Mouse (Mus musculus): ENCODE measurements around the gene Vti1a. TPM values are rescaled to one million over a fixed set of nuclear protein-coding genes. Genes with fewer than 3 reads are reported as not detected.

The Vti1a gene
- 34.7 and 35.0 TPM in 2 replicates for polyA plus RNA-seq (2012; rRNA removed)

DNA sequence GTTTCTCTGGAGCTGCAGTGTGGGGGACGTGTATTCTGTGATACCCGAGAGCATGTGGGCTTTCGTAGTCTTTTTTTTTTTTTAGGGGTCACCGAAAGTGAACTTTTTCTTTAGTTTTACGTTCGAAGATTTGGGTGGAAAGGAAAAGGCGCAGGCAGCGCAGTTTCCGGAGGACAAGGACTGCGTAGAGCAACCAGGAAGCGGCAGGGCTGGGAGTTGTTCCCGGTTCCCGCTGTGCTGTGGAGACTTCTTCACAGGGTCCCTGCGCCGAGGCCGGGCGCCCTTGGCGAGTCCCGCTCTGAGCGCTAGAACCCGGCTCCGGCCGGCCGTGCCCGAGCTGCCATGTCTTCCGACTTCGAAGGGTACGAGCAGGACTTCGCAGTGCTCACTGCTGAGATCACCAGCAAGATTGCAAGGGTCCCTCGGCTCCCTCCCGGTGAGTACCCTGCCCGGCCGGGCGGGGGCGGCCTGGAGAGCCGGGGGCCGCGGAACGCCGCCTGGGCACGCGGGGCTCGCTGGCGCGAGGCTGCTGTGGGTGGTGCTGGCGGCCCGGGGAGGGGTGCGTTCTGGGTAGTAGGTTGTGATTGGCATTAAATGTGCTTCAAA lies at the start of gene Vti1a:
TSS of gene Vti1a (plus strand) at position 187 of the 606 bp plus-strand sequence.
- Histone ChIP-seq H3K27ac (ENCODE audit: insufficient read depth, low read length) (peak within 1 kb of the TSS; percentile 82), H3K27me3 (ENCODE audit: control insufficient read depth, insufficient read depth, low read length) (no peaks in the 10 kb centered on the region), H3K4me1 (ENCODE audit: control insufficient read depth, insufficient read depth, low read length) (no peaks in the 10 kb centered on the region; the same call in 1 of the 2 replicates), H3K4me3 (replicated peaks; ENCODE audit: insufficient read depth, low read depth, low read length) (peak within 1 kb of the TSS; percentile 98)
- under 1% methylated on average over 48 of the region's 48 CpGs for WGBS
- peak; percentile 90 to 94 for DNase-seq
- TF ChIP-seq CTCF (IDR thresholded peaks at IDR 0.05; ENCODE audit: borderline replicate concordance, insufficient read depth, low read depth, low read length) (peak; percentile 33; the same call in 1 of the 2 replicates), POLR2A (IDR thresholded peaks at IDR 0.05; ENCODE audit: borderline replicate concordance, insufficient read depth, low read length) (peak; percentile 26; the same call in 1 of the 2 replicates)

DNA sequence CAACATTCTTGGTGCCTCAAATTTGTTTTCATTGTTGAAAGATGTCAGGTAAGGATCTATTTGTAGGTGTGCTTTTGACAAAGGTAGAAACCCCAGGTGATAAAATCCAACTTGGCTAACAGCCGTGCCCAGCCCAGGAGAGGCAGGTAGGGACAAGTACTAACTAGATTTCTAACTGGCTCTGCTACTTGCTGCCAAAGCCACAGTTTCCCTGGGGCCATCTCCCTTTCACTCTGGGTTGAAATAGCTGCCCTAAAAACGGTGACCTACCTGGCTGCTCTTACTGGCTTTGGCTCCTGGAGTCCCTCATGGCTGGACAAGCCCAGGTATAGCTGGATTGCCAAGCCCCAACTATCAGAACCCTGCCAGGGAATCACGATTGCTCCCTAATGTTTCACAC lies 49.3 kb upstream of the Vti1a start:
- WGBS: 47% methylated on average over 3 of the region's 3 CpGs
- Histone ChIP-seq H3K4me3 (replicated peaks; ENCODE audit: insufficient read depth, low read depth, low read length) (no peak overlapping the region), H3K27me3 (ENCODE audit: control insufficient read depth, insufficient read depth, low read length) (no peaks in the 10 kb centered on the region), H3K4me1 (ENCODE audit: control insufficient read depth, insufficient read depth, low read length) (no peaks in the 10 kb centered on the region; the same call in 1 of the 2 replicates), H3K27ac (ENCODE audit: insufficient read depth, low read length) (no peak overlapping the region)
- TF ChIP-seq POLR2A (IDR thresholded peaks at IDR 0.05; ENCODE audit: borderline replicate concordance, insufficient read depth, low read length): no peak
- no peak for TF ChIP-seq CTCF (IDR thresholded peaks at IDR 0.05; ENCODE audit: borderline replicate concordance, insufficient read depth, low read depth, low read length)
- peak in 1 of 2 experiments; percentile 14 for DNase-seq

DNA sequence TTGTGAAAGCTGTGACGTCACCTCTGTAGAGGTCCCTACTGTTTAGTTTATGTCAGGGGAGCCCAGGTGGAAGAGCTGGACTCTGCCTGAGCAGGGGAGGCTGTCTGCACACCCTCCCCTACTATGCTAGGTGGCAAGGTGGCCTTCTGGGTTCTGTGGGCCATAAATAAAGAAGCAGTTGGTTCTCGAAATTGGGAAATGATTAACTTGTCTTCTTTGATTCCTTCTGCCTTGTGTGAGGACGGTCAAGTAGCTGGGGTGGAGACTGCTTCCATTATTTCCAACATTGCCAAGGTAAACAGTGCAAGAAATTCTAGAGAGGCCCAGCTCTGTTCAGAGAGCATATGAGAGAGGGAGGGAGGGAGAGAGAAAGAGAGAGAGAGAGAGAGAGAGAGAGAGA lies 47.9 kb upstream of the Vti1a start:
- H3K27me3 ChIP-seq (ENCODE audit: control insufficient read depth, insufficient read depth, low read length): no peaks in the 10 kb centered on the region
- H3K4me1 ChIP-seq (ENCODE audit: control insufficient read depth, insufficient read depth, low read length): no peaks in the 10 kb centered on the region; the same call in 1 of the 2 replicates
- DNase-seq: no peak
- no peak overlapping the region for H3K27ac ChIP-seq (ENCODE audit: insufficient read depth, low read length)
- 76% methylated on average over 3 of the region's 3 CpGs for WGBS
- H3K4me3 ChIP-seq (replicated peaks; ENCODE audit: insufficient read depth, low read depth, low read length): no peak overlapping the region
- TF ChIP-seq CTCF (IDR thresholded peaks at IDR 0.05; ENCODE audit: borderline replicate concordance, insufficient read depth, low read depth, low read length) (no peak), POLR2A (IDR thresholded peaks at IDR 0.05; ENCODE audit: borderline replicate concordance, insufficient read depth, low read length) (no peak)

DNA sequence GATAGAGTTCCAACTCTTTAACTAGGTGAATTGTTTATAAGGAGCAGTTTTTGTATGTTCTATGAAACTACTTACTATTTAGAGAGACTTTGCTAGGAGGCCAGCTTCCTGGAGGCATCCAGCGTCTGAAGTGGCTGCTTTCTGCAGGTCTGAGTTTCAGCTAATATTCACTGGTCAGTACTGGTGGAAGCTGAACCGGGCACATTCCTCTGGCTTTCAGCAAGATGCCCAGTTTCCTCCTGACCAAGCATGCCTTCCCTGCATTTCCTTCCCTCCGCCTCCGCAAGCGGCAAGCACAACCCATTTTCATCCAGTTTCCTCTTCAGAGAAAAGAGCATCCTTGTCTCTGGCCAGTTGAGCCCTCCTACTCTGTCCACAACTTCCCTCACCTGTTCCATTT lies 47.0 kb upstream of the Vti1a start:
- no peak for TF ChIP-seq CTCF (IDR thresholded peaks at IDR 0.05; ENCODE audit: borderline replicate concordance, insufficient read depth, low read depth, low read length)
- TF ChIP-seq POLR2A (IDR thresholded peaks at IDR 0.05; ENCODE audit: borderline replicate concordance, insufficient read depth, low read length): no peak
- WGBS: 90% methylated on average over 5 of the region's 5 CpGs

DNA sequence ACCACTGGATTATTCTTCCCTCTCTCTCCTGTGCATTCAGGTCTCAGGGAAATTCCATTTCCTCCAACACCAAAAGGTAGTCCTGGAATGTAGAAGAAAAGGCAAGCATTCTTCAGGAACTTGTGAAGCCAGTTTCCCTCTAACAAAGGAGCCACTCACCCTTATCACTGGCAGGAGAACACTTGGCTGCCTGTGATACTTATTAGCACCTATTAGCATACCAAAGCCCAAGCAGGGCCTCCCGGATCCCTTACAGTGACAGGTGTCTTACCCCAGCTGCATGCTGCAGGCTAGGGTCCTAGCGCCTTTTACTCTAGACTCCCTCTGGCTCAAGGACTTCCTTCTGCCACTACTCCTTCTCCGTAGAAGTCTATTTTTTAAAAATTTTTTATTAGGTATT lies 44.6 kb upstream of the Vti1a start:
- no peaks in the 10 kb centered on the region for H3K27me3 ChIP-seq (ENCODE audit: control insufficient read depth, insufficient read depth, low read length)
- 43% methylated on average over 3 of the region's 3 CpGs for WGBS
- H3K27ac ChIP-seq (ENCODE audit: insufficient read depth, low read length): no peak overlapping the region
- no peak for DNase-seq
- H3K4me3 ChIP-seq (replicated peaks; ENCODE audit: insufficient read depth, low read depth, low read length): no peak overlapping the region
- H3K4me1 ChIP-seq (ENCODE audit: control insufficient read depth, insufficient read depth, low read length): no peaks in the 10 kb centered on the region
- TF ChIP-seq CTCF (IDR thresholded peaks at IDR 0.05; ENCODE audit: borderline replicate concordance, insufficient read depth, low read depth, low read length) (no peak), POLR2A (IDR thresholded peaks at IDR 0.05; ENCODE audit: borderline replicate concordance, insufficient read depth, low read length) (no peak)

More for the DNA sequence above, 47.0 kb upstream of the Vti1a start:
- Histone ChIP-seq H3K4me3 (replicated peaks; ENCODE audit: insufficient read depth, low read depth, low read length) (no peak overlapping the region), H3K27ac (ENCODE audit: insufficient read depth, low read length) (no peak overlapping the region), H3K27me3 (ENCODE audit: control insufficient read depth, insufficient read depth, low read length) (no peaks in the 10 kb centered on the region), H3K4me1 (ENCODE audit: control insufficient read depth, insufficient read depth, low read length) (no peaks in the 10 kb centered on the region; the same call in 1 of the 2 replicates)
- DNase-seq: no peak

DNA sequence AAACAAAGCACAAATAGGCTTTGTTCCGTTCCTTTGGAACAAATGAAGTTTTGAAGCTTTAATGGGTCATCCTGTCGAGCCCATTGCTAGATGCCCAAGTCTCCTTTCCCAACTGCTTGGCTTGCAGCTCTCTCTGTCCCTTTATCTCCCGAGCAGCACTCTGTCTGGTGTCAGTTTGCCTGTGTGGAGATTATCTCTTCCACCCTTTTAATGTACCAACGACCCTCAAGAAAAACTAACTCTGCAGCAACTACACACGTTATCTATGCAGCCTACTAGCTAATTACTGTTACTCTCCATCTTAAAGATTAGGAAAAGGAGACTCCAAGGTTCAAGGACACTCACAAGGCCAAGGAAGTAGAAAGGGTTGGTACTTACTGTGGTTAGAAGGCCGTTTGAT lies 42.8 kb upstream of the Vti1a start:
- H3K27ac ChIP-seq (ENCODE audit: insufficient read depth, low read length): no peak overlapping the region
- H3K4me3 ChIP-seq (replicated peaks; ENCODE audit: insufficient read depth, low read depth, low read length): no peak overlapping the region
- no peak for DNase-seq
- no peak for TF ChIP-seq POLR2A (IDR thresholded peaks at IDR 0.05; ENCODE audit: borderline replicate concordance, insufficient read depth, low read length)
- TF ChIP-seq CTCF (IDR thresholded peaks at IDR 0.05; ENCODE audit: borderline replicate concordance, insufficient read depth, low read depth, low read length): no peak
- no peaks in the 10 kb centered on the region for H3K4me1 ChIP-seq (ENCODE audit: control insufficient read depth, insufficient read depth, low read length)
- WGBS: 77% methylated on average over 6 of the region's 6 CpGs
- no peaks in the 10 kb centered on the region for H3K27me3 ChIP-seq (ENCODE audit: control insufficient read depth, insufficient read depth, low read length)

DNA sequence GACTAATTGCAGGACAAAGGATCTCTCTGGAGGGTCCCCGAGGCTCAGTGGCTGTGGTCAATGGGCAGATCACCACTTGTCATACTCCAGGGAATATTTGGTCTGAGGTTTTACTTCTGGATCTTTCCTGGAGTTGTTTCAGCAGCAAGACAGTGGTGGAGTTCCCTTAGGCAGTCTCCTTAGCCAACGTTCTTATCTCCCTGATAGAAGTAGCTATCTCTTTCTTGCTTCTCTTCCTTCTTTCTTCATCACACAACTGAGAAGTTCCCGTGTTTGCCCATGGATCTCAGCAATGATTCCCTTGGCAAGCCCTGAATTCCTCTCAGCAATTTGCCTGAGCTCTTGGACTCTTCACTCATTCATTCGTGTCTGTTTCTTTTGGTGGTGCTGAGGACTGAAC lies 40.0 kb upstream of the Vti1a start:
- H3K4me3 ChIP-seq (replicated peaks; ENCODE audit: insufficient read depth, low read depth, low read length): no peak overlapping the region
- DNase-seq: no peak
- H3K4me1 ChIP-seq (ENCODE audit: control insufficient read depth, insufficient read depth, low read length): no peaks in the 10 kb centered on the region
- no peak for TF ChIP-seq CTCF (IDR thresholded peaks at IDR 0.05; ENCODE audit: borderline replicate concordance, insufficient read depth, low read depth, low read length)
- TF ChIP-seq POLR2A (IDR thresholded peaks at IDR 0.05; ENCODE audit: borderline replicate concordance, insufficient read depth, low read length): no peak
- 76% methylated on average over 4 of the region's 4 CpGs for WGBS
- no peak overlapping the region for H3K27ac ChIP-seq (ENCODE audit: insufficient read depth, low read length)
- H3K27me3 ChIP-seq (ENCODE audit: control insufficient read depth, insufficient read depth, low read length): no peaks in the 10 kb centered on the region

DNA sequence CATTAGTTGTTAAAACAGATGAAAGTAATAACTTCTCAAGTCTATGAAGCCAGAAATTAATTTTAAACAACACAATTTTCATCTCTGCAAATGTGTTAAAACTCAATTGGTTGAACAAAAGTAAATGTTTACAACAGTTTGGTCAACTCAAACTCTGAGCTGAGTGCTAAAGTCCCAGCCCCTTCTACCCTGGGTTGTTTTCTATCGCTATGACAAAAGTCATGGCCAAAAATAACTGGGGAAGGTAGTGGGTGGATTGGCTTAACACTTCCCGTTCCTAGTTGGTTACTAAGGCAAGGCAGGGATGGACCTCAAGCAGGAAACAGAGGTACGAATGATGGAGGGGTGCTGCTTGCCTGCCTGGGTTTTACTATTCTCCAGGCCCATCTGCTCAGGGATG lies 39.3 kb upstream of the Vti1a start:
- Histone ChIP-seq H3K27ac (ENCODE audit: insufficient read depth, low read length) (no peak overlapping the region), H3K4me1 (ENCODE audit: control insufficient read depth, insufficient read depth, low read length) (no peaks in the 10 kb centered on the region), H3K4me3 (replicated peaks; ENCODE audit: insufficient read depth, low read depth, low read length) (no peak overlapping the region), H3K27me3 (ENCODE audit: control insufficient read depth, insufficient read depth, low read length) (no peaks in the 10 kb centered on the region)
- 83% methylated on average over 3 of the region's 3 CpGs for WGBS
- no peak for DNase-seq
- no peak for TF ChIP-seq POLR2A (IDR thresholded peaks at IDR 0.05; ENCODE audit: borderline replicate concordance, insufficient read depth, low read length)
- TF ChIP-seq CTCF (IDR thresholded peaks at IDR 0.05; ENCODE audit: borderline replicate concordance, insufficient read depth, low read depth, low read length): no peak
